Mouse (Mus musculus) bone marrow macrophage, adult 2 months (primary cell): ENCODE data around the gene Hpd.

Source experiments
- CTCF ChIP-seq: IDR thresholded peaks from 2 replicates; pipeline ENCODE4 v1.5.1; 2012; ENCODE audit warnings: low read depth, mild to moderate bottlenecking, low read length, moderate library complexity
- POLR2A ChIP-seq: IDR thresholded peaks from 2 replicates; pipeline ENCODE4 v1.6.1; 2012; ENCODE audit warnings: mild to moderate bottlenecking, low read depth, low read length, borderline replicate concordance

DNA sequence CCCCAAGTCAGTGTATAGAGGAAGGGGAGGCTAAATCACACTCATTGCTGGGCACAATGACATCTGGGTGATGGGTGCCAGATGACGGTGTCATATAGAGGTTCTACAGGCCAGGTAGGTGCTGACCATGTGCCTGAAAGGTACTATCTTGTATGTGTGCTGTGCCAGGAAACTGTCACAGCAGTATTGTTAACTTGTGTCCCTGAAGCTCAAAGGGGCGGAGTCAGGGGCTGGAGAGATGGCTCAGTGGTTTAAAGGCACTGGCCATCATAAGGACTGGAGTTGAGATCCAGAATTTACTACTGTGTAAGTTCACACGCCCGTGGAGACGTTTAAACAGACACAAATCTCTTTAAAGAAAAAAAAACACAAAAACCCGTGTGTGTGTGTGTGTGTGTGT lies 46.8 kb upstream of the Hpd start:
- TF ChIP-seq CTCF (no peak), POLR2A (no peak)
